Mouse (Mus musculus) Patski (cell line): ENCODE data around the gene Sdk2. TPM values are rescaled to one million over a fixed set of nuclear protein-coding genes. Genes with fewer than 3 reads are reported as not detected.

ENCODE experiments used
- ATAC-seq: fragments of 100-300 bp; one replicate; pipeline ENCODE4 v1.8.0; 2021
- CTCF ChIA-PET: fragments of 350-600 bp; sonication (Branson Sonifier 250); formaldehyde crosslinking; loops from one replicate; lab custom pipeline; 2022; ENCODE audit warnings: inconsistent platforms; lab: Charles Lee
- POLR2A ChIA-PET: fragments of 350-600 bp; sonication (Branson Sonifier 250); formaldehyde crosslinking; loops from one replicate; lab custom pipeline; 2022; ENCODE audit warnings: antibody characterized with exemption, inconsistent platforms; lab: Charles Lee
- DNase-seq: peaks from one replicate; pipeline ENCODE4 v3.0.0-alpha.2; 2011; ENCODE audit warnings: low read depth, low spot score
- H3K27me3 ChIP-seq: fragments of 371-371 bp; one replicate; pipeline ENCODE4 v1.5.1; 2021
- CTCF ChIP-seq: fragments of 100-300 bp; IDR thresholded peaks from one replicate; pipeline ENCODE4 v1.5.1; 2021
- in situ Hi-C: fragments of 300-500 bp; cut with MboI; formaldehyde crosslinking; loops from 3 replicates; pipeline ENCODE4 v1.11.1; 2018; ENCODE audit warnings: low pct_unique_long_range_greater_than_20kb, mixed read lengths
- polyA plus RNA-seq: library from polyadenylated mRNA; unstranded; gene quantifications from one replicate; pipeline ENCODE4 v1.2.3, GENCODE M21; 2021

The Sdk2 gene
- polyA plus RNA-seq, 1 experiment from 2014 or later, result not detected

GRCm38 (mm10) chr11:113810638-113811545 is 256.0 kb downstream of the Sdk2 start:
- peak; percentile 20 for DNase-seq
- CTCF ChIA-PET, result interaction anchor here (0.6 to 2.6 kb wide), 29 partner anchors 8 to 635 kb away, joined by 3 to 32 read pairs (median 4); partner anchors contain the start of genes Cdc42ep4, Cog1, Cpsf4l and Slc39a11
- in situ Hi-C loops, result loop anchor here (5.0 kb wide), 4 partner anchors 109 to 634 kb away; partner anchors contain the start of gene Slc39a11
- H3K27me3 ChIP-seq, result no peaks in the 10 kb centered on the region
- TF ChIP-seq CTCF, result no peak
- ATAC-seq, result peak; percentile 61
- POLR2A ChIA-PET, result interaction anchor here (0.5 to 2.4 kb wide), 4 partner anchors 60 to 556 kb away, joined by 3 to 12 read pairs (median 5); no protein-coding TSS in a partner anchor

- in situ Hi-C loops, result no loop called here
- POLR2A ChIA-PET, result no interaction called here
- DNase-seq, result no peak
- CTCF ChIA-PET, result interaction anchor here (0.9 kb wide), 1 partner anchor 102 kb away, joined by 3 read pairs; no protein-coding TSS in a partner anchor
- no peaks in the 10 kb centered on the region for H3K27me3 ChIP-seq
- no peak for ATAC-seq
- TF ChIP-seq CTCF, result no peak
Observed at GRCm38 (mm10) chr11:113807086-113807485, 259.8 kb downstream of the Sdk2 start.

GRCm38 (mm10) chr11:113806382-113807077 is 260.3 kb downstream of the Sdk2 start:
- ChIA-PET POLR2A (no interaction called here), CTCF (interaction anchor here (0.9 kb wide), 1 partner anchor 101 kb away, joined by 3 read pairs; no protein-coding TSS in a partner anchor)
- ATAC-seq (no peak), DNase-seq (no peak)
- in situ Hi-C loops, result no loop called here
- H3K27me3 ChIP-seq, result no peaks in the 10 kb centered on the region
- no peak for TF ChIP-seq CTCF

- ATAC-seq (no peak), DNase-seq (no peak)
- in situ Hi-C loops, result no loop called here
- no peak for TF ChIP-seq CTCF
- no peaks in the 10 kb centered on the region for H3K27me3 ChIP-seq
- CTCF ChIA-PET, result no interaction called here
- POLR2A ChIA-PET, result no interaction called here
Observed at GRCm38 (mm10) chr11:113805974-113806373, 260.9 kb downstream of the Sdk2 start.

- in situ Hi-C loops, result no loop called here
- DNase-seq (no peak), ATAC-seq (no peak)
- no peaks in the 10 kb centered on the region for H3K27me3 ChIP-seq
- TF ChIP-seq CTCF, result no peak
- ChIA-PET POLR2A (no interaction called here), CTCF (interaction anchor here (1.0 kb wide), 1 partner anchor 7 kb away, joined by 3 read pairs; no protein-coding TSS in a partner anchor)
Observed at GRCm38 (mm10) chr11:113803321-113803941, 263.4 kb downstream of the Sdk2 start.

GRCm38 (mm10) chr11:113802456-113802855 is 264.4 kb downstream of the Sdk2 start:
- POLR2A ChIA-PET, result no interaction called here
- no peak for ATAC-seq
- no peak for TF ChIP-seq CTCF
- H3K27me3 ChIP-seq, result no peaks in the 10 kb centered on the region
- no peak for DNase-seq
- CTCF ChIA-PET, result interaction anchor here (1.0 kb wide), 1 partner anchor 8 kb away, joined by 3 read pairs; no protein-coding TSS in a partner anchor
- in situ Hi-C loops, result no loop called here

- ATAC-seq, result no peak
- POLR2A ChIA-PET, result no interaction called here
- in situ Hi-C loops, result no loop called here
- no peaks in the 10 kb centered on the region for H3K27me3 ChIP-seq
- DNase-seq, result no peak
- TF ChIP-seq CTCF, result no peak
- CTCF ChIA-PET, result no interaction called here
Observed at GRCm38 (mm10) chr11:113800026-113800425, 266.8 kb downstream of the Sdk2 start.

- no peak for TF ChIP-seq CTCF
- ATAC-seq, result no peak
- CTCF ChIA-PET, result no interaction called here
- in situ Hi-C loops, result no loop called here
- no peak for DNase-seq
- no peaks in the 10 kb centered on the region for H3K27me3 ChIP-seq
- POLR2A ChIA-PET, result no interaction called here
Observed at GRCm38 (mm10) chr11:113799041-113799447, 267.8 kb downstream of the Sdk2 start.

- ChIA-PET POLR2A (no interaction called here), CTCF (no interaction called here)
- no peak for DNase-seq
- H3K27me3 ChIP-seq, result no peaks in the 10 kb centered on the region
- ATAC-seq, result no peak
- in situ Hi-C loops, result no loop called here
- TF ChIP-seq CTCF, result no peak
Observed at GRCm38 (mm10) chr11:113798011-113798410, 268.8 kb downstream of the Sdk2 start.
